11 mouse cellular contexts compared by ENCODE assay signal in the genomic region with DNA sequence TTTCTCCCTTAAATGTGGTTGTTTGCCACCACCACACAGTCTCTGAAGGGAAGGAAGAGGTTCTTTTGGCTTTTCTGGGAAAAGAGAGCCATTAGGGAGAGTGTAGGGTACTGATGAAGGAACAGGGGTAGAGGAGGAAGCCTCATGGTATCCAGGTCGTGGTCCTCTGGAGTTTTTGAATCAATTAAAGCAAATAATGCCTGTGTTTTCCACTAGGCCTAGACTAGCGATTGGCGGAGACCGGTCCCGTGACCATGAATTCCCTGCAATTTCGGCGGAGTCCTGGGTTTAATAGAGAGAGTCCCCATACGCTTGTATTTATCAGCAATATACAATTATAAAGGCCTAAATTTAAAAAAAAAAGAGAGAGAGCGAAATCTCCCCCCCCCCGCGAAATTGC. TPM values are rescaled to one million over a fixed set of nuclear protein-coding genes. Genes with fewer than 3 reads are reported as not detected.
DNase-seq lines count a peak whose midpoint lies in the region; ATAC-seq and TF ChIP-seq lines count a peak whose summit lies in the region.
"Had no signal": no experiment of that assay in that cellular context is flagged by ENCODE, and none has a peak within 500 bp of the region (broad histone marks: within the 10 kb centered on the region; RNA-seq: fewer than 3 reads in every experiment).

No protein-coding gene starts in this region.

- DNase-seq in midbrain, postnatal 0 days (ENCODE audit: low spot score) = peak; percentile 82
- peak; percentile 73 for DNase-seq in hindbrain, embryonic 14.5 days (ENCODE audit: low spot score)
- DNase-seq in limb, embryonic 11.5 days (ENCODE audit: low spot score) = peak; percentile 67
- no peak for DNase-seq in thymus, postnatal 10 days (ENCODE audit: low spot score in 2 of 2)
- no peak for DNase-seq in ovary, postnatal 10 days (ENCODE audit: low spot score)
- DNase-seq in cerebellum, adult 9-11 months = no peak
- DNase-seq: thymus, adult 18-20 months had no signal

- no peaks in the 10 kb centered on the region for H3K36me3 ChIP-seq in midbrain, postnatal 0 days (ENCODE audit: insufficient read depth, low read length)
- H3K36me3 ChIP-seq in midbrain, embryonic 13.5 days = no peaks in the 10 kb centered on the region
- H3K36me3 ChIP-seq in hindbrain, embryonic 14.5 days (replicated peaks; ENCODE audit: control insufficient read depth, insufficient read depth) = 0 out of 2 replicates have a peak, but pooled peaks cover 9% of the 10 kb centered on the region
- H3K36me3 ChIP-seq in limb, embryonic 11.5 days (ENCODE audit: control insufficient read depth, insufficient read depth, low read length) = no peaks in the 10 kb centered on the region
- H3K36me3 ChIP-seq: embryonic facial prominence, embryonic 13.5 days had no signal

- no peak for TF ChIP-seq CTCF in midbrain, postnatal 0 days (IDR thresholded peaks at IDR 0.05)

- H3K27ac ChIP-seq in midbrain, postnatal 0 days (ENCODE audit: low read depth, low read length) = no peak overlapping the region
- H3K27ac ChIP-seq in midbrain, embryonic 13.5 days = no peak overlapping the region
- H3K27ac ChIP-seq in hindbrain, embryonic 14.5 days = peak overlapping the region; percentile 99
- no peak overlapping the region for H3K27ac ChIP-seq in limb, embryonic 11.5 days (replicated peaks; ENCODE audit: low read depth, low read length)
- H3K27ac ChIP-seq: embryonic facial prominence, embryonic 13.5 days had no signal

- no peaks in the 10 kb centered on the region for H3K4me1 ChIP-seq in midbrain, postnatal 0 days (ENCODE audit: insufficient read depth, low read length)
- peaks cover 10% of the 10 kb centered on the region; the same call in 1 of the 2 replicates for H3K4me1 ChIP-seq in midbrain, embryonic 13.5 days (replicated peaks)
- H3K4me1 ChIP-seq in hindbrain, embryonic 14.5 days (replicated peaks; ENCODE audit: control insufficient read depth, insufficient read depth, low read length) = peaks cover 38% of the 10 kb centered on the region
- peaks cover 21% of the 10 kb centered on the region; the same call in 1 of the 2 replicates for H3K4me1 ChIP-seq in limb, embryonic 11.5 days (ENCODE audit: control insufficient read depth, insufficient read depth, low read length)

- no peak for ATAC-seq in midbrain, postnatal 0 days (ENCODE audit: low FRiP score)
- ATAC-seq in midbrain, embryonic 13.5 days = no peak
- peak; percentile 52; the same call in 1 of the 2 replicates for ATAC-seq in hindbrain, embryonic 14.5 days (ENCODE audit: low FRiP score)
- ATAC-seq in limb, embryonic 11.5 days (ENCODE audit: insufficient number of reproducible peaks, low FRiP score, low TSS enrichment, low read depth) = no peak

- peaks cover 80% of the 10 kb centered on the region for H3K27me3 ChIP-seq in midbrain, postnatal 0 days (ENCODE audit: insufficient read depth, low read length)
- H3K27me3 ChIP-seq in midbrain, embryonic 13.5 days = peaks cover 93% of the 10 kb centered on the region
- peaks cover 49% of the 10 kb centered on the region for H3K27me3 ChIP-seq in hindbrain, embryonic 14.5 days (ENCODE audit: control insufficient read depth, insufficient read depth, low read length)
- H3K27me3 ChIP-seq in limb, embryonic 11.5 days (ENCODE audit: control insufficient read depth, insufficient read depth, low read length) = peaks cover 52% of the 10 kb centered on the region

- H3K9ac ChIP-seq in midbrain, postnatal 0 days (replicated peaks; ENCODE audit: low read length, poor library complexity, severe bottlenecking) = no peak overlapping the region
- H3K9ac ChIP-seq in midbrain, embryonic 13.5 days (replicated peaks) = no peak overlapping the region
- peak overlapping the region; percentile 98 for H3K9ac ChIP-seq in hindbrain, embryonic 14.5 days
- H3K9ac ChIP-seq in limb, embryonic 11.5 days (ENCODE audit: low read length) = no peak overlapping the region
- H3K9ac ChIP-seq: embryonic facial prominence, embryonic 13.5 days had no signal

- H3K9me3 ChIP-seq in midbrain, postnatal 0 days (ENCODE audit: low read length) = no peaks in the 10 kb centered on the region
- no peaks in the 10 kb centered on the region for H3K9me3 ChIP-seq in midbrain, embryonic 13.5 days
- H3K9me3 ChIP-seq in hindbrain, embryonic 14.5 days (ENCODE audit: control insufficient read depth, low read length) = no peaks in the 10 kb centered on the region
- H3K9me3 ChIP-seq in limb, embryonic 11.5 days (ENCODE audit: control insufficient read depth, low read length) = no peaks in the 10 kb centered on the region
- H3K9me3 ChIP-seq: embryonic facial prominence, embryonic 13.5 days had no signal

- no peak overlapping the region for H3K4me3 ChIP-seq in midbrain, postnatal 0 days (ENCODE audit: low read depth, low read length)
- no peak overlapping the region for H3K4me3 ChIP-seq in midbrain, embryonic 13.5 days (replicated peaks)
- H3K4me3 ChIP-seq in hindbrain, embryonic 14.5 days (replicated peaks; ENCODE audit: low read length) = peak overlapping the region; percentile 68
- peak overlapping the region; percentile 59; the same call in 1 of the 2 replicates for H3K4me3 ChIP-seq in limb, embryonic 11.5 days (ENCODE audit: low read depth, low read length)
- H3K4me3 ChIP-seq: embryonic facial prominence, embryonic 13.5 days had no signal

- no peak overlapping the region for H3K4me2 ChIP-seq in midbrain, postnatal 0 days (ENCODE audit: low read depth, low read length, poor library complexity, severe bottlenecking)
- no peak overlapping the region for H3K4me2 ChIP-seq in midbrain, embryonic 13.5 days (replicated peaks)
- peak overlapping the region; percentile 71 for H3K4me2 ChIP-seq in hindbrain, embryonic 14.5 days (replicated peaks)
- peak overlapping the region; percentile 79 for H3K4me2 ChIP-seq in limb, embryonic 11.5 days (ENCODE audit: low read depth, severe bottlenecking)
- H3K4me2 ChIP-seq: embryonic facial prominence, embryonic 13.5 days had no signal

- 3% methylated on average over 11 of the region's 11 CpGs for WGBS in midbrain, postnatal 0 days
- WGBS in midbrain, embryonic 13.5 days = under 1% methylated on average over 11 of the region's 11 CpGs
- 4% methylated on average over 11 of the region's 11 CpGs for WGBS in hindbrain, embryonic 14.5 days
- under 1% methylated on average over 11 of the region's 11 CpGs for WGBS in limb, embryonic 11.5 days

RNA-seq across cellular contexts. Expression of a gene that starts 1.0 kb away (rescaled TPM):
- total RNA-seq in midbrain, postnatal 0 days (2014; rRNA removed) = 0.52 and 1.2 TPM in 2 replicates
- polyA plus RNA-seq in midbrain, postnatal 0 days (2015; fragmentation: Nextera tagmentation; extraction: Ambion mirVana) = not detected in 2 replicates
- 0.19 and 0.28 TPM in 2 replicates for polyA plus RNA-seq in midbrain, embryonic 13.5 days (2015; fragmentation: Nextera tagmentation; extraction: Ambion mirVana)
- 39.5 and 42.9 TPM in 2 replicates for polyA plus RNA-seq in hindbrain, embryonic 14.5 days (2014; fragmentation: Nextera tagmentation; extraction: Ambion mirVana)
- polyA plus RNA-seq in limb, embryonic 11.5 days (2014; fragmentation: Nextera tagmentation; extraction: Ambion mirVana) = 7.5 and 10.7 TPM in 2 replicates
- total RNA-seq: neutrophil, adult 5-6 weeks had no signal

RNA-seq across cellular contexts. Expression of a gene that starts 14.2 kb away (rescaled TPM):
- total RNA-seq in midbrain, postnatal 0 days (2014; rRNA removed) = not detected in 2 replicates
- polyA plus RNA-seq in midbrain, postnatal 0 days (2015; fragmentation: Nextera tagmentation; extraction: Ambion mirVana) = not detected in 2 replicates
- polyA plus RNA-seq in midbrain, embryonic 13.5 days (2015; fragmentation: Nextera tagmentation; extraction: Ambion mirVana) = not detected in 2 replicates
- 0.33 and 0.56 TPM in 2 replicates for polyA plus RNA-seq in hindbrain, embryonic 14.5 days (2014; fragmentation: Nextera tagmentation; extraction: Ambion mirVana)
- 0.58 TPM in 1 of 2 replicates, not detected in the other for polyA plus RNA-seq in limb, embryonic 11.5 days (2014; fragmentation: Nextera tagmentation; extraction: Ambion mirVana)
- total RNA-seq: neutrophil, adult 5-6 weeks had no signal
- polyA plus RNA-seq: embryonic facial prominence, embryonic 13.5 days; large intestine, adult 2 months had no signal

RNA-seq across cellular contexts. Expression of a gene that starts 28.2 kb away (rescaled TPM):
- 0.94 and 9.2 TPM in 2 replicates for total RNA-seq in midbrain, postnatal 0 days (2014; rRNA removed)
- not detected in 2 replicates for polyA plus RNA-seq in midbrain, postnatal 0 days (2015; fragmentation: Nextera tagmentation; extraction: Ambion mirVana)
- 0.11 TPM in 1 of 2 replicates, not detected in the other for polyA plus RNA-seq in midbrain, embryonic 13.5 days (2015; fragmentation: Nextera tagmentation; extraction: Ambion mirVana)
- polyA plus RNA-seq in hindbrain, embryonic 14.5 days (2014; fragmentation: Nextera tagmentation; extraction: Ambion mirVana) = 12.8 and 17.2 TPM in 2 replicates
- 0.68 and 0.78 TPM in 2 replicates for polyA plus RNA-seq in limb, embryonic 11.5 days (2014; fragmentation: Nextera tagmentation; extraction: Ambion mirVana)
- polyA plus RNA-seq: embryonic facial prominence, embryonic 13.5 days had no signal

RNA-seq across cellular contexts. Expression of a gene that starts 33.2 kb away (rescaled TPM):
- 0.09 and 0.66 TPM in 2 replicates for total RNA-seq in midbrain, postnatal 0 days (2014; rRNA removed)
- polyA plus RNA-seq in midbrain, postnatal 0 days (2015; fragmentation: Nextera tagmentation; extraction: Ambion mirVana) = not detected in 2 replicates
- not detected in 2 replicates for polyA plus RNA-seq in midbrain, embryonic 13.5 days (2015; fragmentation: Nextera tagmentation; extraction: Ambion mirVana)
- 4.0 and 5.4 TPM in 2 replicates for polyA plus RNA-seq in hindbrain, embryonic 14.5 days (2014; fragmentation: Nextera tagmentation; extraction: Ambion mirVana)
- polyA plus RNA-seq in limb, embryonic 11.5 days (2014; fragmentation: Nextera tagmentation; extraction: Ambion mirVana) = 0.33 and 0.45 TPM in 2 replicates

RNA-seq across cellular contexts. Expression of a gene that starts 48.2 kb away (rescaled TPM):
- 1.5 TPM in 1 of 2 replicates, not detected in the other for total RNA-seq in midbrain, postnatal 0 days (2014; rRNA removed)
- not detected in 2 replicates for polyA plus RNA-seq in midbrain, postnatal 0 days (2015; fragmentation: Nextera tagmentation; extraction: Ambion mirVana)
- polyA plus RNA-seq in midbrain, embryonic 13.5 days (2015; fragmentation: Nextera tagmentation; extraction: Ambion mirVana) = 0.08 TPM in 1 of 2 replicates, not detected in the other
- 140 and 157 TPM in 2 replicates for polyA plus RNA-seq in hindbrain, embryonic 14.5 days (2014; fragmentation: Nextera tagmentation; extraction: Ambion mirVana)
- polyA plus RNA-seq in limb, embryonic 11.5 days (2014; fragmentation: Nextera tagmentation; extraction: Ambion mirVana) = 2.1 and 2.6 TPM in 2 replicates
- total RNA-seq: neutrophil, adult 5-6 weeks had no signal

Comparison
In these comparisons a context has a peak if more than half of its experiments do, and no peak if none do; other contexts are left out.
1. DNase-seq: peak in midbrain, postnatal 0 days (single experiment), hindbrain, embryonic 14.5 days (single experiment) and limb, embryonic 11.5 days (single experiment); none in thymus, postnatal 10 days (0 of 2), ovary, postnatal 10 days (single experiment) and cerebellum, adult 9-11 months (single experiment).
2. H3K4me2 ChIP-seq: peak in hindbrain, embryonic 14.5 days (single experiment) and limb, embryonic 11.5 days (single experiment); none in midbrain, postnatal 0 days (single experiment) and midbrain, embryonic 13.5 days (single experiment).
3. H3K4me3 ChIP-seq: peak in hindbrain, embryonic 14.5 days (single experiment) and limb, embryonic 11.5 days (single experiment); none in midbrain, postnatal 0 days (single experiment) and midbrain, embryonic 13.5 days (single experiment).